Mouse (Mus musculus): ENCODE measurements around the gene Tspan7. TPM values are rescaled to one million over a fixed set of nuclear protein-coding genes. Genes with fewer than 3 reads are reported as not detected.

Tspan7 gene
- 2.7 TPM for polyA plus RNA-seq (2014; fragmentation: Illumina TruSeq; extraction: RNeasy Lipid Tissue Mini Kit (QIAGEN cat#74804); ENCODE audit: low read depth, low replicate concordance)

DNA sequence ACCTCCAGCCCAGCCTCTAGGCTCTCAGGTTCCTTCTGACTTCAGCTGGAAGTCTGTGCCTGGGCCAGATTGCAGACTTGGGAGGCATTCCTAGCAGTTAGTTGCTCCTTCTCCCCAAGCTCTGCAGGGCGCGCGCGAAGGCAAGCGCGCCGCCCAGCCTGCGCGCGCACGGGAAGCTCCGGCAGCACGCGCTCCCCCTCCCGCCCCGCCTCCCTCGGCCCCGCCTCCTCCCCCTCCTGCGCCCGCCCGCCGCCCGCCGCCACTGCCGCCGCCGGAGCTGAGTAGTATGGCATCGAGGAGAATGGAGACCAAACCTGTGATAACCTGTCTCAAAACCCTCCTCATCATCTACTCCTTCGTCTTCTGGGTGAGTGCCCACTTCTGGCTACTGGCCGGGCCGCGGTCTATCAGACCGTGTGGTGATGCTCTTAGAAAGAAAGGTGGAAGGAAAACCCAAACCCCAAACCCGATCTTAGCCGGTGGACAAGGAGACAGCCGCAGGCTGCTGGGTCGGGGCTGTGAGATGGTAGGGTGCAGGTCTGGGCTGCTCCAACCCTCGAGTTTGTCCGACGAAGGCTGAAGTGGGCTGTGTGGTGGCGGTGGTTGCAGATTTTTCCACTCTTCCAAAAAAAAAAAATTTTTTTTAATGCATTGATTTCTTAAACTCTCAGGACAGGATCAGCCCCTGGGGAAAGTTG is at the start of gene Tspan7:
Gene Tspan7 (plus strand): TSS at position 287 of the 698 bp plus-strand sequence.

Other genes starting within 250 kb of the Tspan7 start
- 0.17 TPM for gene Otc, start 232.9 kb upstream of the Tspan7 start, polyA plus RNA-seq (2014; fragmentation: Illumina TruSeq; extraction: RNeasy Lipid Tissue Mini Kit (QIAGEN cat#74804); ENCODE audit: low read depth, low replicate concordance)
- gene Mid1ip1, start 229.9 kb downstream of the Tspan7 start, polyA plus RNA-seq (2014; fragmentation: Illumina TruSeq; extraction: RNeasy Lipid Tissue Mini Kit (QIAGEN cat#74804); ENCODE audit: low read depth, low replicate concordance) = 2.9 TPM